Mouse (Mus musculus) forebrain, embryonic 11.5 days (tissue): ENCODE results near the gene Sdk1. TPM values are rescaled to one million over a fixed set of nuclear protein-coding genes. Genes with fewer than 3 reads are reported as not detected.

Experiments used
- ATAC-seq: fragments of 200-750 bp; cut with Nextera tagmentation; replicated peaks from 2 replicates; pipeline ENCODE4 v1.8.0; 2017; ENCODE audit warnings: moderate TSS enrichment; ENCODE audit not compliant: low FRiP score
- DNase-seq: peaks from one replicate; pipeline ENCODE4 v3.0.0-alpha.2; 2017; ENCODE audit warnings: low spot score
- H3K27ac ChIP-seq: fragments of 300-500 bp; sonication (generic); 2 replicates; pipeline ENCODE4 v1.5.1; 2014; ENCODE audit warnings: low read depth, low read length
- H3K27me3 ChIP-seq: fragments of 300-500 bp; sonication (generic); 2 replicates; pipeline ENCODE4 v1.6.1; 2014; ENCODE audit warnings: mild to moderate bottlenecking, low read length, mixed read lengths; ENCODE audit not compliant: control insufficient read depth, insufficient read depth
- H3K36me3 ChIP-seq: fragments of 300-500 bp; sonication (generic); 2 replicates; pipeline ENCODE4 v1.6.1; 2014; ENCODE audit warnings: mild to moderate bottlenecking, low read length, moderate library complexity, mixed read lengths; ENCODE audit not compliant: control insufficient read depth, insufficient read depth
- H3K4me1 ChIP-seq: fragments of 300-500 bp; sonication (generic); replicated peaks from 2 replicates; pipeline ENCODE4 v1.6.1; 2014; ENCODE audit warnings: low read length, mixed read lengths; ENCODE audit not compliant: control insufficient read depth, insufficient read depth
- H3K4me2 ChIP-seq: fragments of 300-500 bp; sonication (generic); 2 replicates; pipeline ENCODE4 v1.6.1; 2014; ENCODE audit warnings: low read depth, mild to moderate bottlenecking, low read length, moderate library complexity, mixed read lengths; ENCODE audit not compliant: severe bottlenecking
- H3K4me3 ChIP-seq: fragments of 300-500 bp; sonication (generic); 2 replicates; pipeline ENCODE4 v1.5.1; 2014; ENCODE audit warnings: low read depth, low read length
- H3K9ac ChIP-seq: fragments of 300-500 bp; sonication (generic); 2 replicates; pipeline ENCODE4 v1.6.1; 2014; ENCODE audit warnings: low read length
- H3K9me3 ChIP-seq: fragments of 300-500 bp; sonication (generic); 2 replicates; pipeline ENCODE4 v1.6.1; 2016; ENCODE audit warnings: low read length, mixed read lengths; ENCODE audit not compliant: control insufficient read depth
- WGBS: fragments of 180-500 bp; shearing (Covaris S2); extraction: QIAGEN DNeasy Blood & Tissue Kit; methylation state at CpG from one replicate; pipeline ENCODE4 v1.1.7; 2014; 5-methylcytosine and 5-hydroxymethylcytosine counted together
- polyA plus RNA-seq: library from polyadenylated mRNA; unstranded; fragments of >200 nt; fragmentation: Nextera tagmentation; extraction: Ambion mirVana; gene quantifications from 2 replicates; pipeline ENCODE4 v1.2.1, GENCODE M21; 2014

Gene Sdk1
- polyA plus RNA-seq, 1 experiment from 2014 or later, result 0.64 TPM

- no peaks in the 10 kb centered on the region for H3K27me3 ChIP-seq
- no peak overlapping the region for H3K4me2 ChIP-seq
- no peak for ATAC-seq
- no peak overlapping the region for H3K27ac ChIP-seq
- no peaks in the 10 kb centered on the region for H3K4me1 ChIP-seq
- no peak for DNase-seq
- H3K36me3 ChIP-seq, result no peaks in the 10 kb centered on the region
- H3K9me3 ChIP-seq, result no peaks in the 10 kb centered on the region
- H3K9ac ChIP-seq, result no peak overlapping the region
- WGBS, result 75% methylated on average over 7 of the region's 7 CpGs
- H3K4me3 ChIP-seq, result no peak overlapping the region
These were observed 858.9 kb downstream of the Sdk1 start for GRCm38 (mm10) chr5:142100176-142100575.

- 77% methylated on average over 11 of the region's 11 CpGs for WGBS
- ATAC-seq, result no peak
- no peak for DNase-seq
- Histone ChIP-seq H3K9ac (no peak overlapping the region), H3K4me3 (no peak overlapping the region), H3K4me2 (no peak overlapping the region), H3K9me3 (no peaks in the 10 kb centered on the region; the same call in 1 of the 2 replicates), H3K27me3 (no peaks in the 10 kb centered on the region), H3K4me1 (no peaks in the 10 kb centered on the region), H3K36me3 (no peaks in the 10 kb centered on the region), H3K27ac (no peak overlapping the region)
These were observed 866.1 kb downstream of the Sdk1 start for GRCm38 (mm10) chr5:142107434-142107833.

GRCm38 (mm10) chr5:142111989-142112388 is 870.7 kb downstream of the Sdk1 start:
- no peak overlapping the region for H3K27ac ChIP-seq
- DNase-seq (no peak), ATAC-seq (no peak)
- peaks cover 8% of the 10 kb centered on the region; the same call in 1 of the 2 replicates for H3K4me1 ChIP-seq
- H3K4me3 ChIP-seq, result no peak overlapping the region
- no peak overlapping the region for H3K4me2 ChIP-seq
- 88% methylated on average over 6 of the region's 6 CpGs for whole genome bisulfite sequencing
- H3K9ac ChIP-seq, result no peak overlapping the region
- no peaks in the 10 kb centered on the region for H3K36me3 ChIP-seq
- no peaks in the 10 kb centered on the region for H3K27me3 ChIP-seq
- no peaks in the 10 kb centered on the region; the same call in 1 of the 2 replicates for H3K9me3 ChIP-seq

- Histone ChIP-seq H3K4me1 (peaks cover 8% of the 10 kb centered on the region; the same call in 1 of the 2 replicates), H3K9ac (no peak overlapping the region), H3K36me3 (no peaks in the 10 kb centered on the region), H3K27ac (no peak overlapping the region), H3K4me2 (no peak overlapping the region), H3K9me3 (no peaks in the 10 kb centered on the region; the same call in 1 of the 2 replicates), H3K27me3 (no peaks in the 10 kb centered on the region), H3K4me3 (no peak overlapping the region)
- 25% methylated on average over 18 of the region's 18 CpGs for WGBS
- no peak; the same call in 1 of the 2 replicates for ATAC-seq
- DNase-seq, result no peak
These were observed 872.2 kb downstream of the Sdk1 start for GRCm38 (mm10) chr5:142113210-142114175.

- H3K4me2 ChIP-seq, result no peak overlapping the region
- H3K4me1 ChIP-seq, result no peaks in the 10 kb centered on the region
- no peak for DNase-seq
- H3K9me3 ChIP-seq, result no peaks in the 10 kb centered on the region
- WGBS, result 80% methylated on average over 4 of the region's 4 CpGs
- no peaks in the 10 kb centered on the region for H3K36me3 ChIP-seq
- H3K4me3 ChIP-seq, result no peak overlapping the region
- no peak overlapping the region for H3K9ac ChIP-seq
- ATAC-seq, result no peak
- no peak overlapping the region for H3K27ac ChIP-seq
- no peaks in the 10 kb centered on the region for H3K27me3 ChIP-seq
These were observed 886.5 kb downstream of the Sdk1 start for GRCm38 (mm10) chr5:142127779-142128178.

- Histone ChIP-seq H3K27ac (no peak overlapping the region), H3K4me3 (no peak overlapping the region), H3K9me3 (no peaks in the 10 kb centered on the region), H3K4me1 (no peaks in the 10 kb centered on the region), H3K4me2 (no peak overlapping the region), H3K36me3 (no peaks in the 10 kb centered on the region), H3K27me3 (no peaks in the 10 kb centered on the region), H3K9ac (no peak overlapping the region)
- DNase-seq (no peak), ATAC-seq (no peak)
- 50% methylated on average over 5 of the region's 5 CpGs for WGBS
These were observed 886.9 kb downstream of the Sdk1 start for GRCm38 (mm10) chr5:142128181-142128611.

- no peak overlapping the region for H3K27ac ChIP-seq
- no peaks in the 10 kb centered on the region for H3K27me3 ChIP-seq
- no peak overlapping the region for H3K4me3 ChIP-seq
- H3K9me3 ChIP-seq, result no peaks in the 10 kb centered on the region
- no peaks in the 10 kb centered on the region for H3K36me3 ChIP-seq
- no peak overlapping the region for H3K4me2 ChIP-seq
- DNase-seq (no peak), ATAC-seq (no peak)
- no peak overlapping the region for H3K9ac ChIP-seq
- 0% methylated on average over 2 of the region's 2 CpGs for WGBS
- H3K4me1 ChIP-seq, result no peaks in the 10 kb centered on the region
These were observed 888.7 kb downstream of the Sdk1 start for GRCm38 (mm10) chr5:142130004-142130403.

- H3K4me1 ChIP-seq, result no peaks in the 10 kb centered on the region
- no peak overlapping the region for H3K27ac ChIP-seq
- H3K4me2 ChIP-seq, result no peak overlapping the region
- DNase-seq (no peak), ATAC-seq (no peak)
- H3K27me3 ChIP-seq, result no peaks in the 10 kb centered on the region
- no peaks in the 10 kb centered on the region for H3K36me3 ChIP-seq
- no peak overlapping the region for H3K4me3 ChIP-seq
- H3K9ac ChIP-seq, result no peak overlapping the region
- 85% methylated on average over 7 of the region's 7 CpGs for WGBS
- H3K9me3 ChIP-seq, result no peaks in the 10 kb centered on the region
These were observed 898.7 kb downstream of the Sdk1 start for GRCm38 (mm10) chr5:142139978-142140377.
